Mouse (Mus musculus) stomach, postnatal 0 days (tissue): ENCODE measurements at regions not wholly inside any gene's neighbourhood (a gene's known extent, or its start where the extent isn't known, plus 50 kb on each side); places are given as distances from the start of the nearest gene placed in this dataset.
A peak's percentile ranks its signal among the peaks of the same experiment; 100 is the strongest.

ENCODE experiments used
- ATAC-seq: fragments of 200-750 bp; cut with Nextera tagmentation; 2 replicates; pipeline ENCODE4 v1.8.0; 2017; ENCODE audit not compliant: low FRiP score, low TSS enrichment
- DNase-seq: peaks from one replicate; pipeline ENCODE4 v3.0.0-alpha.2; 2016; ENCODE audit warnings: low spot score
- H3K27ac ChIP-seq: fragments of 300-500 bp; sonication (generic); replicated peaks from 2 replicates; pipeline ENCODE4 v1.5.1; 2014; ENCODE audit warnings: mild to moderate bottlenecking, control low read depth
- H3K27me3 ChIP-seq: fragments of 300-500 bp; sonication (generic); 2 replicates; pipeline ENCODE4 v1.6.1; 2014; ENCODE audit warnings: low read length; ENCODE audit not compliant: control insufficient read depth, insufficient read depth
- H3K36me3 ChIP-seq: fragments of 300-500 bp; sonication (generic); 2 replicates; pipeline ENCODE4 v1.6.1; 2014; ENCODE audit warnings: low read length, mixed read lengths; ENCODE audit not compliant: control insufficient read depth, insufficient read depth
- H3K4me1 ChIP-seq: fragments of 300-500 bp; sonication (generic); replicated peaks from 2 replicates; pipeline ENCODE4 v1.6.1; 2014; ENCODE audit warnings: antibody characterized with exemption; ENCODE audit not compliant: control insufficient read depth, insufficient read depth
- H3K4me2 ChIP-seq: fragments of 300-500 bp; sonication (generic); replicated peaks from 2 replicates; pipeline ENCODE4 v1.6.1; 2014; ENCODE audit warnings: low read depth, mild to moderate bottlenecking, control low read depth, moderate library complexity
- H3K4me3 ChIP-seq: fragments of 300-500 bp; sonication (generic); 2 replicates; pipeline ENCODE4 v1.5.1; 2014; ENCODE audit warnings: low read depth, low read length, control low read depth
- H3K9ac ChIP-seq: fragments of 300-500 bp; sonication (generic); 2 replicates; pipeline ENCODE4 v1.6.1; 2014; ENCODE audit warnings: mild to moderate bottlenecking, low read length, control low read depth, mixed read lengths
- H3K9me3 ChIP-seq: fragments of 300-500 bp; sonication (generic); 2 replicates; pipeline ENCODE4 v1.6.1; 2016; ENCODE audit warnings: low read length; ENCODE audit not compliant: control insufficient read depth
- CTCF ChIP-seq: IDR thresholded peaks from 2 replicates; pipeline ENCODE4 v1.5.1; 2016; ENCODE audit warnings: antibody characterized with exemption, low read depth, mild to moderate bottlenecking, moderate library complexity
- EP300 ChIP-seq: optimal IDR thresholded peaks from 2 replicates; pipeline ENCODE3; 2016; ENCODE audit warnings: antibody characterized with exemption
- WGBS: fragments of 180-500 bp; shearing (Covaris S2); extraction: QIAGEN DNeasy Blood & Tissue Kit; methylation state at CpG from one replicate; pipeline ENCODE4 v1.1.7; 2014; 5-methylcytosine and 5-hydroxymethylcytosine counted together

DNA sequence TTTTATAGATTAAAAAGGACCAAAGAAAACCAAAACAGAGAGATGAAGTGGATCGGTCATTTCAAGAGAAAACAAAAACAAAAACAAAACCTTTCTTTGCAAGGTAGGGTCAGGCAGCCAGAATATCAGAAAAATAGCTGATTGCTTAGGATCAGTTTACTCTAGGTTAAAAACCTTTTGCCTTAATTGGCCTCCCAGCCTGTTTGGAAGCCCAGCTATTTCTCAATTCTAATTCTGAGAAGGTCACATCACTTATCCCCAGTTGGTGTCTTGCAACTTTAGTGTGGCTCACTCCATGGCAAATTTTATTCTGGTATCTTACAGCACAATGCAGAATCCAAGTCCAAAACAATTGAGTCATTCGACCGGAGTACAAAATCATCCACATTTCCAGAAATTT is 70.0 kb downstream of the 1190002N15Rik start:
- Histone ChIP-seq H3K27me3 (no peaks in the 10 kb centered on the region), H3K27ac (no peak overlapping the region), H3K36me3 (no peaks in the 10 kb centered on the region), H3K9ac (no peak overlapping the region), H3K4me1 (no peaks in the 10 kb centered on the region), H3K9me3 (no peaks in the 10 kb centered on the region), H3K4me3 (no peak overlapping the region), H3K4me2 (no peak overlapping the region)
- 93% methylated on average over 3 of the region's 3 CpGs for WGBS
- ATAC-seq (no peak), DNase-seq (no peak)
- TF ChIP-seq EP300 (no peak), CTCF (no peak)

DNA sequence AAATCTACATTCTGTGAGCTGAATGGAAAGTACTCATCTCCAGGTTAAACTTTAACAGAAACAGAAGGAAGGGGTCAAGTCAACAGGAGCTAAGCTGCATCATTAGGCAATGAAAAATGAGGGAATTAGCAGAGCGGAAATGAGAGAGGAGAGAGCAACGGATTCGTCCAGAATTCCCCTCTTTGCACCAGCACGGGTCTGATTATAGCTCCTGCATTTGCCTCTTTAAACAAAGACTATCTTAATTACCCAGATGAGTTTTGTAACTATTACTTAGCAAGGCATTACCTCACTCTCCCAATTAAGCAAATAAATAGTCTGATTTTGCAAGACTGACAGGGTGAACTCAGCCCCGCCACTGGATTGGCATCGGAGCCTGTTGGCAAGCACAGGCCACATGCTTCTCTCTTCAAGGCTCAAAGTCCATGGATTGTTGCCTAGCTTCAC is 81.8 kb downstream of the 1190002N15Rik start:
- no peaks in the 10 kb centered on the region for H3K4me1 ChIP-seq
- no peak overlapping the region for H3K27ac ChIP-seq
- H3K4me2 ChIP-seq: no peak overlapping the region
- DNase-seq (peak; percentile 49), ATAC-seq (peak; percentile 74)
- H3K27me3 ChIP-seq: no peaks in the 10 kb centered on the region
- H3K9ac ChIP-seq: no peak overlapping the region
- WGBS: 24% methylated on average over 6 of the region's 6 CpGs
- TF ChIP-seq CTCF: no peak
- no peak for TF ChIP-seq EP300
- no peaks in the 10 kb centered on the region for H3K36me3 ChIP-seq
- no peak overlapping the region for H3K4me3 ChIP-seq
- H3K9me3 ChIP-seq: no peaks in the 10 kb centered on the region

DNA sequence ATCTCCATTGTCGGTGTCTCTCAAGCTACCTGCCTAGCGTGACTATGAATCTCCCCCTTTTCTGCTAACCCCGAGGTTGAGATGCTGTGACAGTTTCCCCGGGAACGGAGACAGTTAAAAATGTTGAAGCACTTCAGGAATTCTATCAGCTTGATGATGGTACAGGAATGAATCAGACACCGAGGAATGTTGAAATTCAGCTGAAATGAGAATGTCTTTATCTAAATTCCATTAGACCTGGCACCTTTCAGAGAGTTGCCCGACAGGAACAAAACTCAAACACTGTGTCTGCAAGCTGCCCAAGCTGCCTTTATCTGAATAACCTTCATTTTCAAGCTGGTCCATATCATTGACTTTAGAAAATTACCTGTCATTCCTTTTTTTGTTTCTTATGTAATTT is 82.4 kb downstream of the 1190002N15Rik start:
- H3K27ac ChIP-seq: no peak overlapping the region
- H3K9ac ChIP-seq: no peak overlapping the region
- 40% methylated on average over 7 of the region's 7 CpGs for WGBS
- H3K9me3 ChIP-seq: no peaks in the 10 kb centered on the region
- H3K4me2 ChIP-seq: no peak overlapping the region
- TF ChIP-seq EP300: no peak
- TF ChIP-seq CTCF: no peak
- H3K36me3 ChIP-seq: no peaks in the 10 kb centered on the region
- H3K4me1 ChIP-seq: no peaks in the 10 kb centered on the region
- no peak for DNase-seq
- no peak for ATAC-seq
- no peak overlapping the region for H3K4me3 ChIP-seq
- H3K27me3 ChIP-seq: no peaks in the 10 kb centered on the region

DNA sequence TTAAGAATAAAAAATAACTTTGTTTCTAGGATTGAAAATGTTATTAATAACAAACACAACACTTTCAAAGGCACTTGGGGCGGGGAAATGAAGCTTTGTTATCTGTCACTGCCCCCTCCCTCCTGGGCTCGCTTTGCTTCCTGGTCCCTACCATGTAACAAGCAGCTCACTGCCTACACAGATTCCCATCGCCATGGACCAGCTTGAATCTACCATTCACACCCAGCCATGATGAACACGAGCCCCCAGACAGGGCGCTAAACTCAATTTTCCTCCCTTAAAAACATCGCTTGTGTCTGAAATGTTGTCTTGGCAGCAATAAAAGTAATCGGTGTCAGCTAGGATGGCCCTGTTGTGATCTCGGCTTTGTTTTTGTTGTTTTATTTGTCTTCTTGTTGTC is 88.0 kb downstream of the 1190002N15Rik start:
- ATAC-seq: no peak
- Histone ChIP-seq H3K27me3 (no peaks in the 10 kb centered on the region), H3K27ac (no peak overlapping the region), H3K36me3 (no peaks in the 10 kb centered on the region), H3K9me3 (no peaks in the 10 kb centered on the region), H3K9ac (no peak overlapping the region), H3K4me2 (no peak overlapping the region), H3K4me1 (no peaks in the 10 kb centered on the region), H3K4me3 (no peak overlapping the region)
- TF ChIP-seq EP300 (no peak), CTCF (no peak)
- DNase-seq: no peak
- WGBS: 71% methylated on average over 8 of the region's 8 CpGs

DNA sequence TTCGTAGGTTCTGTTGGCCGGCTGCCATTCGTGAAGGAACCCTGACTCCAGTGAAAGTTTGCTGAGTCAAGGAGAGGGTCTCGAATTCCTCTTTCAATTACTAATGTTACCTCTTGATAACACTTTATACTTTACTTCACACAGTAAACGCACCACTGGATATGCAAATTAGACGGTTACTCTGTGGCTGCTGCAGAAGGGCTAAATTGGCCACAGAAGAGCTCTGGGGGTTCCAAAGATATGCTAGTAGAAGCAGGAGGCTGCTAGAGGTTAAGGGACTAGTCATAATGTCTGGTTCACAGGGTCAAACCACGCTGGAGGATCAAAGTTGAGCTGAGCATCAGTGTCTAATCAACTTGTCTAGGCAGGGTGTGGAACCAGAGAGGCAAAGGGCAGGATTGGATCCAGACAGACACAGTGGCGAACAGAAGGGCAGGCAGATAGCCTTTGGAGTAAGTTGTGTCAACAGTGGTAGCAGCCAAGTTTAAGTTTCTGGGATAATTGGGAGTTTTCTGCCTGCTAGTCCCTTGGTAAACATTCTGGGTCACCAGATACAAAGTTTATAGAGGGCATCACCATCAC is 91.6 kb downstream of the 1190002N15Rik start:
- 59% methylated on average over 8 of the region's 8 CpGs for WGBS
- H3K4me1 ChIP-seq: no peaks in the 10 kb centered on the region
- ATAC-seq: no peak

DNA sequence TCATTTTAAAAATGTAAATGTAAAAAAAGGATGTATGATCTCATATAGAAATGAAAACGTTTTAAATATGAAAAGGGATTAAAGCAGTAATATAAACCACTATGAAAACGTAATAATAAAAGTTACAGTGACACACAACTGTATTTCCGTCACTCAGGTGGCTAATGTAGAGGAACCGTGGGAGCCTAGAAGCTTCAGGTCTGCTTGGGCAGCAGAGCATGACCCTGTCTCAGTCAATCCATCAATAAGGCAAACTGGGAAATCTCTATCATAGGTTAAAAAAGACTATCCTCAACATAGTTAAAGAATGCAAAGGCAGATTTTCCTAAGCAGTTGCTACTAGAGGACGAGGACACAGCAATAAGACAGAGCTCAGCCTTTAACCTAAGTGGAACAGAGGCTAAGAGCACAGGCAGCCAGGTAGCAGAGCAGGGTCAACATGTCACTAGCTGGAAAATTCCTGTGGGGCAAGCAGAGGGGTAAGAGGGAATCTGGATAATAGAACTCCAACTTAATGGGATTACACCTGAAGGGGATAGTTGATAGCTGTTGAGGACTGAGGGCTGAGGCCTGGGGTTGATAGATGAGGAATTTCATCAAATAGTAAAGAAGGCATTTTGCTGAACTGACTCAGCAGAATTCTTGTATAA is 93.6 kb downstream of the 1190002N15Rik start:
- TF ChIP-seq EP300: no peak
- DNase-seq: no peak
- no peak overlapping the region for H3K4me3 ChIP-seq
- WGBS: 68% methylated on average over 5 of the region's 5 CpGs
- ATAC-seq: no peak
- H3K9ac ChIP-seq: no peak overlapping the region
- no peaks in the 10 kb centered on the region for H3K4me1 ChIP-seq
- H3K4me2 ChIP-seq: no peak overlapping the region
- no peaks in the 10 kb centered on the region for H3K27me3 ChIP-seq
- H3K9me3 ChIP-seq: no peaks in the 10 kb centered on the region
- no peak overlapping the region for H3K27ac ChIP-seq
- H3K36me3 ChIP-seq: no peaks in the 10 kb centered on the region

More for the DNA sequence above, 91.6 kb downstream of the 1190002N15Rik start:
- Histone ChIP-seq H3K4me3 (no peak overlapping the region), H3K27ac (no peak overlapping the region), H3K27me3 (no peaks in the 10 kb centered on the region), H3K36me3 (no peaks in the 10 kb centered on the region), H3K9ac (no peak overlapping the region), H3K9me3 (no peaks in the 10 kb centered on the region), H3K4me2 (no peak overlapping the region)
- DNase-seq: no peak
- no peak for TF ChIP-seq CTCF
- TF ChIP-seq EP300: no peak
